Mouse (Mus musculus) hindbrain, postnatal 0 days (tissue): Measurements from ENCODE around the gene Lsm7. TPM values are rescaled to one million over a fixed set of nuclear protein-coding genes. Genes with fewer than 3 reads are reported as not detected.
"Not testable (repeated sequence)": the region's sequence is repeated elsewhere in the genome, so short reads cannot be mapped to it uniquely, and the experiment has no call there.

Experiments used
- ATAC-seq: fragments of 200-750 bp; cut with Nextera tagmentation; 2 replicates; pipeline ENCODE4 v1.8.0; 2017; ENCODE audit warnings: mild to moderate bottlenecking, moderate TSS enrichment, moderate library complexity
- DNase-seq: peaks from one replicate; pipeline ENCODE4 v3.0.0-alpha.2; 2015; ENCODE audit warnings: low spot score
- H3K27ac ChIP-seq: fragments of 300-500 bp; sonication (generic); 2 replicates; pipeline ENCODE4 v1.5.1; 2014; ENCODE audit warnings: mild to moderate bottlenecking
- H3K27me3 ChIP-seq: fragments of 300-500 bp; sonication (generic); 2 replicates; pipeline ENCODE4 v1.6.1; 2014; ENCODE audit warnings: low read length, mixed read lengths; ENCODE audit not compliant: insufficient read depth
- H3K36me3 ChIP-seq: fragments of 300-500 bp; sonication (generic); 2 replicates; pipeline ENCODE4 v1.6.1; 2014; ENCODE audit warnings: low read length, mixed read lengths; ENCODE audit not compliant: insufficient read depth
- H3K4me1 ChIP-seq: fragments of 300-500 bp; sonication (generic); 2 replicates; pipeline ENCODE4 v1.6.1; 2014; ENCODE audit warnings: antibody characterized with exemption, low read length, mixed read lengths; ENCODE audit not compliant: insufficient read depth
- H3K4me2 ChIP-seq: fragments of 300-500 bp; sonication (generic); 2 replicates; pipeline ENCODE4 v1.6.1; 2014; ENCODE audit warnings: low read depth, mild to moderate bottlenecking, low read length, moderate library complexity, mixed read lengths
- H3K4me3 ChIP-seq: fragments of 300-500 bp; sonication (generic); 2 replicates; pipeline ENCODE4 v1.5.1; 2014; ENCODE audit warnings: low read length
- H3K9ac ChIP-seq: fragments of 300-500 bp; sonication (generic); replicated peaks from 2 replicates; pipeline ENCODE4 v1.6.1; 2014; ENCODE audit warnings: mild to moderate bottlenecking, low read length, moderate library complexity, mixed read lengths
- H3K9me3 ChIP-seq: fragments of 300-500 bp; sonication (generic); 2 replicates; pipeline ENCODE4 v1.6.1; 2016; ENCODE audit warnings: low read length, mixed read lengths
- CTCF ChIP-seq: IDR thresholded peaks from 2 replicates; pipeline ENCODE4 v1.5.1; 2016; ENCODE audit warnings: antibody characterized with exemption, control low read depth, low read depth
- WGBS: fragments of 180-500 bp; shearing (Covaris S2); extraction: QIAGEN DNeasy Blood & Tissue Kit; methylation state at CpG from one replicate; pipeline ENCODE4 v1.1.7; 2014; 5-methylcytosine and 5-hydroxymethylcytosine counted together
- polyA plus RNA-seq: library from polyadenylated mRNA; unstranded; fragments of >200 nt; fragmentation: Nextera tagmentation; extraction: Ambion mirVana; gene quantifications from 2 replicates; pipeline ENCODE4 v1.2.1, GENCODE M21; 2015
- total RNA-seq: library from RNA; depleted of rRNA; stranded (reverse); fragments of >200 nt; gene quantifications from 2 replicates; pipeline ENCODE4 v1.2.3, GENCODE M21; 2014

The Lsm7 gene
- total and polyA plus RNA-seq, 2 experiments from 2014 or later, result 189 to 279 TPM

- TF ChIP-seq CTCF, result no peak
- peaks cover 12% of the 10 kb centered on the region for H3K36me3 ChIP-seq
- no peaks in the 10 kb centered on the region for H3K27me3 ChIP-seq
- no peak overlapping the region for H3K4me2 ChIP-seq
- no peak overlapping the region for H3K9ac ChIP-seq
- DNase-seq, result no peak
- WGBS, result 47% methylated on average over 1 of the region's 1 CpGs
- H3K4me1 ChIP-seq, result peaks cover 5% of the 10 kb centered on the region; the same call in 1 of the 2 replicates
- no peak overlapping the region for H3K4me3 ChIP-seq
- H3K27ac ChIP-seq, result no peak overlapping the region
- ATAC-seq, result no peak
- H3K9me3 ChIP-seq, result no peaks in the 10 kb centered on the region
These were observed 25.4 kb downstream of the Lsm7 start for GRCm38 (mm10) chr10:80829359-80830278.

DNA sequence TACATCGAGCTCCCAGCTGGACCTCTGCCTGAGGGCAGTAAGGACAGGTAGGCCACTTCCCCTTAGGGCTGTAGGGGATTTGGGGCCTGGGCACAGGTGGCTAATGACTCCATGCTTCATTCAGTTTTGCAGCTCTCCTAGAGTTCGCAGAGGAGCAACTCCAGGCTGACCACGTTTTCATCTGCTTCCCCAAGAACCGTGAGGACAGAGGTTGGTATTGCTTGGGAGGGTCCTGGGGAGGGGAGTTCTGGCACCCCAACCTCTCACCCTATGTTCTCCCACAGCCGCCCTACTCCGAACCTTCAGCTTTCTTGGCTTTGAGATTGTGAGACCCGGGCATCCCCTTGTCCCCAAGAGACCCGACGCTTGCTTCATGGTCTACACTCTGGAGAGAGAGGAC, 26.4 kb downstream of the Lsm7 start:
- not testable (repeated sequence) for DNase-seq, H3K27me3 ChIP-seq, H3K27ac ChIP-seq, H3K9me3 ChIP-seq, H3K4me1 ChIP-seq, H3K9ac ChIP-seq, H3K4me3 ChIP-seq, ATAC-seq
- Histone ChIP-seq H3K36me3 (peaks cover 12% of the 10 kb centered on the region), H3K4me2 (peak overlapping the region; percentile 94)
- WGBS, result 83% methylated on average over 8 of the region's 9 CpGs

DNA sequence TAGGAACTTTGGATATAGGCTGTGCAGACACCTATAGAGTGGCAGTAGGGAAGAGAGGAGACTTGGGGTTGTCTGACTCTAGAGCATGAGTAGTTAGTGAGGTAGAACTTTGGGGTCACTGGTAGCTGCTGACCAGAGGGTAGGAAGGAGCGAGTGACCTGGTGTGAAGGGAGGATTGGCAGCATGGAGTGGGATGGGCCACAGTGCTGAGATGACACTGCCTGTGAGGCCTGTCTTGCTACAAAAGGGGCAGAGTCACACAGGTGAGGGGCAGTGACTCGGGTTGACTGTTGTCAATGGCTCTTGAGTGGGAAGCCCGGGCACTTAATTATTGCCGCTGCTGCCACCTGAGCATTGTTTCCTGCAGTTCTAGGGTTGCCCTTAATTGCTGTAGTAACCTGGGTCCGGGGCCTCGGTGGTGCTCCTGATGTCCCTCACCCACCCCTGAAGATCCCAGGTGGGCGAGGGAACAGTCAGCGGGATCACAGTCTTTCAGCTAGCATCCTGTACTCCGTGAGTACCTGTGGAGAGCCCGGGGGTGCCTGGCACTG, 27.1 kb downstream of the Lsm7 start:
- no peak for TF ChIP-seq CTCF
- Histone ChIP-seq H3K36me3 (peaks cover 12% of the 10 kb centered on the region), H3K9me3 (no peaks in the 10 kb centered on the region), H3K4me2 (peak overlapping the region; percentile 94), H3K9ac (peak overlapping the region; percentile 87), H3K4me1 (peaks cover 5% of the 10 kb centered on the region; the same call in 1 of the 2 replicates), H3K27me3 (no peaks in the 10 kb centered on the region), H3K4me3 (peak overlapping the region; percentile 60), H3K27ac (no peak overlapping the region)
- no peak for DNase-seq
- no peak for ATAC-seq
- WGBS, result 72% methylated on average over 10 of the region's 10 CpGs

DNA sequence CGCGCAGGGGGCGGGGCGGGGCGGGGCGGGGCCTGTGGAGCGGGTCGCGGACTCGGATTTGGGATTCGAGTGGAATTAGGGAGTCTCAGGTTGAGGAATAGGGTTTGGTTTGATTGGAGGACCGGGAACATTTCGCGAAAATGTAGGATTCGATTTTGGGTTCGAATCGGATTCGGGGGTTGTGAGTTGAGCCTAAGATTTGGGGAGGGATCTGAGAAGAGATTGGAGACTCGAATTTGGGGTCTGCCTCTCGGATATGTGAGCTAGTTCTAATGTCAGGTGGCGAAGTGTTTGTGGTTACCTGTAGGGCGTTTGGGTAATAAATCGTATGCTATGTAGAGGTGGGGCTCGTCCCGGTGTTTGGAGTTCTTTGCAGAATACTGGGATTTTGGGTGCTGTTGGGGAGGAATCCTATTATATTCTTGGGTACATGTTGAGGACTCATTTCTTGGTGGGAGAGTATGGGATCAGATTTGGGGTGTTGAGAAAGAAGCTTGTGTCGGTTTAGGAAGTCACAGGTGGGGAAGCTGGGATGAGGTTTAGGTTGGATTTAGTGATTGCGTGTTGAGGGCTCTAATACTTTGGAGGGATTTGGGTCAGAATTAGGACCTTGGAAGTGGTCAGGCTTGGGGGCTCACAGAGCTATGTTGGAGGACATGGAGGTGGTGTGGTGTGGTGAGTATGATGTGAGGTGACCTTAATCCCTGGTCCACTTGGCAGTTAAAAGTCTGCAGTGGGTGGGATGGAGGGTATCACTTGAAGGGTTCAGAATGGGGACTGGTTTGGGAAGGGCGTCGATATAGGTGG, 27.7 kb downstream of the Lsm7 start:
- H3K27ac ChIP-seq, result peak overlapping the region; percentile 92
- ATAC-seq, result no peak
- DNase-seq, result no peak
- H3K4me3 ChIP-seq, result peak overlapping the region; percentile 60
- no peaks in the 10 kb centered on the region for H3K9me3 ChIP-seq
- WGBS, result 9% methylated on average over 29 of the region's 29 CpGs
- no peak for TF ChIP-seq CTCF
- H3K36me3 ChIP-seq, result peaks cover 12% of the 10 kb centered on the region
- H3K9ac ChIP-seq, result peak overlapping the region; percentile 87
- H3K4me2 ChIP-seq, result peak overlapping the region; percentile 94
- peaks cover 5% of the 10 kb centered on the region; the same call in 1 of the 2 replicates for H3K4me1 ChIP-seq
- H3K27me3 ChIP-seq, result no peaks in the 10 kb centered on the region

DNA sequence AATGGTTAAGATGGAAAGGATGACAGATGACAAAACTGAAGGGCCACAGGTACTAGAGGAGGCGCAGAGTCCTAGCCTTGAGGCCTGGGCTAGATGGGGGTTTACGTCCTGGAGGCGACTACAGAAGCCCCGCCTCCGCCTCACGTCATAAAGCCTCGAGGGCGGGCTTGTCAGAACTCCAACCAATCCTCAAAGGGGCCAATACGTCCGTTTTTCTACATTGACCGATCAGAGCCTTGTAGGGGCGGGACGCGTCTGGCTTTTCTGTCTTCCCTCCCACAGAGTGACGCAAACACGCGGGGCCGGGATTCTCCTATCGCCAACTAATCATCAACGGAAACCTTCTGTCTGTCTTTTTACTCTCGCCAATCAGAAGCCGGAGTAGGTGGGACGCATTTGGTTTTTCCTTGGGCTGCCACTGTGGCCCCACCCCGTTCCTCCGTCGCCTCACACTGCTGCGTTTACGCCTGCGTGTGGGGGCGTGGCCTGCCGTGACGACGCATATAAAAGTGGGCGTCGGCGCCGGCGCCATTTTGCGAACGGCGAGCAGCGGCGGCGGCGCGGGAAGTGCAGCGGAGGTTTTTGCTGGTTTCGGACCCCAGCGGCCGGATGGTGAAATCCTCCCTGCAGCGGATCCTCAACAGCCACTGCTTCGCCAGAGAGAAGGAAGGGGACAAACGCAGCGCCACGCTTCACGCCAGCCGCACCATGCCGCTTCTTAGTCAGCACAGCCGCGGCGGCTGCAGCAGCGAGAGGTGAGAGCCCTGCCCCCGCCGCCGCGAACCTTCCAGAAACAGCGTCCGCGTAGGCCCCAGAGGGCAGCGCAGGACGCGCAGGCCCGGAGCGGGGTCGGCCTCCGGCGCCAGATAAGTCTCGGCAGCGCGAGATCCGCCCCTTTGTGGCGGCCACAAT, 28.6 kb downstream of the Lsm7 start, which contains the start of gene Oaz1:
Oaz1 (plus strand) TSS at position 506 of the 912 bp plus-strand sequence.
- DNase-seq (peak; percentile 99), ATAC-seq (peak; percentile 98)
- Histone ChIP-seq H3K4me2 (peak within 1 kb of the TSS; percentile 94), H3K4me1 (peaks cover 5% of the 10 kb centered on the region; the same call in 1 of the 2 replicates), H3K27me3 (no peaks in the 10 kb centered on the region), H3K4me3 (peak within 1 kb of the TSS; percentile 60), H3K27ac (peak within 1 kb of the TSS; percentile 92), H3K9me3 (no peaks in the 10 kb centered on the region), H3K36me3 (peaks cover 12% of the 10 kb centered on the region), H3K9ac (peak within 1 kb of the TSS; percentile 87)
- peak; percentile 30 for TF ChIP-seq CTCF
- under 1% methylated on average over 77 of the region's 82 CpGs for WGBS
